Mouse (Mus musculus) brain, embryonic 14.5 days (tissue): ENCODE results near the gene Fig4.

ENCODE experiments used
- CTCF ChIP-seq: fragments of 200-500 bp; IDR thresholded peaks from 2 replicates; pipeline ENCODE4 v1.5.1; 2012; ENCODE audit warnings: inconsistent platforms, mild to moderate bottlenecking, moderate library complexity, borderline replicate concordance; ENCODE audit not compliant: insufficient read depth, insufficient read length; ENCODE audit errors: extremely low read depth
- POLR2A ChIP-seq: fragments of 200-500 bp; IDR thresholded peaks from 2 replicates; pipeline ENCODE4 v1.6.1; 2012; ENCODE audit warnings: mild to moderate bottlenecking, inconsistent platforms, borderline replicate concordance; ENCODE audit not compliant: poor library complexity, insufficient read depth, insufficient read length, severe bottlenecking; ENCODE audit errors: extremely low read depth

DNA sequence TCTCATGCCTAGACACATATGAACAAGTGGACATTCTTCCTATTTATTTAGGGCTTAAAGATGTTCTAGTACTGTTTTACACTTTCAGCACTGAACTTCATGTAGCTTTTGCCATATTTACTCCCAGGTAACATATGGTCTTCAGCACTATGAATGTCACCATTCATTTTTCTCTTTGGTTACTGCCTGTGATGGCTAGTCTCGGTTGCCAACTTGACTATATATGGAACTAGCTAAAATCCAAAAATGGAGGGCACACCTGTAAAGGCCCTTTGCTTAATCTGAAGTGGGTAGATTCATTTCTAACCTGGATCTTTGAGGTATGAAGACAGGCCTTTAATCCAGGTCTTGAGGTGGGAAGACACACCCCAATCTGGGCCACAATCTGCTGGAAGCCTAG is 28.2 kb downstream of the Fig4 start:
- TF ChIP-seq CTCF = no peak
- no peak for TF ChIP-seq POLR2A
